Mouse (Mus musculus) limb, embryonic 10.5 days (tissue): Measurements from ENCODE around the gene Add2. TPM values are rescaled to one million over a fixed set of nuclear protein-coding genes. Genes with fewer than 3 reads are reported as not detected.

Source experiments
- DNase-seq: peaks from one replicate; pipeline ENCODE4 v3.0.0-alpha.2; 2017; ENCODE audit warnings: low spot score
- H3K27ac ChIP-seq: fragments of 300-500 bp; sonication (generic); 2 replicates; pipeline ENCODE4 v1.5.1; 2016; ENCODE audit warnings: mild to moderate bottlenecking
- H3K27me3 ChIP-seq: fragments of 300-500 bp; sonication (generic); 2 replicates; pipeline ENCODE4 v1.6.1; 2016; ENCODE audit warnings: low read depth, mild to moderate bottlenecking; ENCODE audit not compliant: poor library complexity, severe bottlenecking
- H3K36me3 ChIP-seq: fragments of 300-500 bp; sonication (generic); 2 replicates; pipeline ENCODE4 v1.6.1; 2016; ENCODE audit warnings: mild to moderate bottlenecking, moderate library complexity
- H3K4me1 ChIP-seq: fragments of 300-500 bp; sonication (generic); 2 replicates; pipeline ENCODE4 v1.6.1; 2016
- H3K4me3 ChIP-seq: fragments of 300-500 bp; sonication (generic); 2 replicates; pipeline ENCODE4 v1.5.1; 2016; ENCODE audit warnings: mild to moderate bottlenecking, moderate library complexity
- H3K9me3 ChIP-seq: fragments of 300-500 bp; sonication (generic); replicated peaks from 2 replicates; pipeline ENCODE4 v1.6.1; 2016; ENCODE audit warnings: mild to moderate bottlenecking
- WGBS: fragments of 180-500 bp; shearing (Covaris S2); methylation state at CpG from one replicate; pipeline ENCODE4 v1.1.7; 2016; 5-methylcytosine and 5-hydroxymethylcytosine counted together
- polyA plus RNA-seq: library from polyadenylated mRNA; unstranded; fragments of >200 nt; fragmentation: Nextera tagmentation; extraction: Ambion mirVana; gene quantifications from 2 replicates; pipeline ENCODE4 v1.2.1, GENCODE M21; 2016

Add2 gene
- polyA plus RNA-seq, 1 experiment from 2014 or later = 7.7 TPM

DNA sequence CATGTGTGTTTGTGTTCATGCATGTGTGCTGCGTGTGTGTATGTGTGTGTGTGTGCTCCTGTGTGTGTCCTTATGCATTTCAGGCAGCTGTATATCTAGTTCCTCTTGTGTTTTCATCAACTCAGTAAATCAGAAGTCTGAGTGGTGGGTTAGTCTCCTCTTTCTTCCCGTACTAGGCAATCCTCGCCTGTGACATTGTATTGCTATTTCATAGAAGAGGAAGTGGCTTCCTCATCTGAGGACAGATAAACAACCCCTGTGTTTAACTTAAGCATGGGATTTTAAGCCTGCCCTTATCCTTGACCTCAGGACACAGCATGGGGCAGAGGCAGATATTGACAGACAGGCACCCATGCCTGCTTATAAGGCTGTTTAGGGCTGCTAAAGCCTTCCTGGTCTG is 45.4 kb downstream of the Add2 start:
- no peaks in the 10 kb centered on the region for H3K36me3 ChIP-seq
- 82% methylated on average over 3 of the region's 3 CpGs for WGBS
- DNase-seq = no peak

DNA sequence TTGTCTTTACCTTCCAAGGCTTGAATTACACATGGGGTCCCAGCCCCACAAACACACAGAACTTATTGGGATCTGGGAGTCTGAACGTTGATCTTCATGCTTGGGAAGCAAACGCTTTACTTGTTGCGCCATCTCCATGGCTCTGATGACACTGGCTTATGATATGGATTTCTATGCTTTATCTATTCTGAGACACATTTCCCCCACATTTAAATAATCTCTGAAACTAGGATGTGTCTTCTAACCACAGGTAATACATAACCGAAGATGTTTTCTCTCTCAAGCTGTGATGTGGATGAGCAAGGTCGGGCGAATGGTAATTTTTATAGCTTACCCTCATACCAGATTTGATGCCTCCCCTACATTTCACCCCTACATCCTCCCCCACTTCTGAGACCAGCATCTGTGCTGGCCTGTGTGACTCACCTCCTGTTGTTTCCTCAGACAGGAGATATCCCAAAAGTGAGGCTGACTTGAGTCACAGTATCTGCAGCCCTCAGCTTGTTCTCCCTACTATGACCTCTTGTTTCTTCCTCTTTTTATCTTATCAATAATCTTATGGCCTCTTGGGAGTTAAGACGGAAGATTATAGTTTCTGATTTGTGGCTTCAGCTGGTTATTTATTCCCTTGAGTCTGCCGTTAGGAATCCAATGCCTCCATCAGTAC is 46.2 kb downstream of the Add2 start:
- H3K36me3 ChIP-seq = no peaks in the 10 kb centered on the region
- no peaks in the 10 kb centered on the region for H3K27me3 ChIP-seq
- H3K27ac ChIP-seq = no peak overlapping the region
- H3K9me3 ChIP-seq = no peaks in the 10 kb centered on the region
- no peak overlapping the region for H3K4me3 ChIP-seq
- DNase-seq = no peak
- H3K4me1 ChIP-seq = no peaks in the 10 kb centered on the region
- WGBS = 86% methylated on average over 8 of the region's 8 CpGs

More for the DNA sequence above, 45.4 kb downstream of the Add2 start:
- Histone ChIP-seq H3K27me3 (no peaks in the 10 kb centered on the region), H3K27ac (no peak overlapping the region), H3K9me3 (no peaks in the 10 kb centered on the region), H3K4me3 (no peak overlapping the region), H3K4me1 (no peaks in the 10 kb centered on the region)

DNA sequence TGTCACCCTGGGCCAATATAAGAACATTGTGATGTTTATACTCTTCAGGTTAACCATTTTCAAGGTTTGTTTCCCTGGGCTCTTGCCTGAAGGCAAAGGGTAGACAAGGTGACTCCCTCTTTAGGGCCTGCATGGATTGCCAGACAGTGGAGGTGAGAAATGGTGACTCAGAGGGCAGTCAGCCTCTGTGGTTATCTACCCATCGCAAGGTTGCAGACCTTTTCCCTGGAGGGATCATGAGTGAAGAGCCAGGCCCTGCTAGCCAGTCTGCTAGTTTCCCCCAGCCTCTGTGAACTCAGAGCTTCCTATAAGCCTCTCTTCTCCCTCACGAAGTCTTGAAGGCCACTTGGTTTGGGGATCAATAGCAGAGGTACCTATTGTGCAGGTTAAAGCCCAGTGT is 48.0 kb downstream of the Add2 start:
- Histone ChIP-seq H3K4me1 (no peaks in the 10 kb centered on the region), H3K9me3 (no peaks in the 10 kb centered on the region), H3K27ac (no peak overlapping the region), H3K4me3 (no peak overlapping the region), H3K36me3 (no peaks in the 10 kb centered on the region), H3K27me3 (no peaks in the 10 kb centered on the region)
- WGBS = 92% methylated on average over 2 of the region's 2 CpGs
- no peak for DNase-seq

DNA sequence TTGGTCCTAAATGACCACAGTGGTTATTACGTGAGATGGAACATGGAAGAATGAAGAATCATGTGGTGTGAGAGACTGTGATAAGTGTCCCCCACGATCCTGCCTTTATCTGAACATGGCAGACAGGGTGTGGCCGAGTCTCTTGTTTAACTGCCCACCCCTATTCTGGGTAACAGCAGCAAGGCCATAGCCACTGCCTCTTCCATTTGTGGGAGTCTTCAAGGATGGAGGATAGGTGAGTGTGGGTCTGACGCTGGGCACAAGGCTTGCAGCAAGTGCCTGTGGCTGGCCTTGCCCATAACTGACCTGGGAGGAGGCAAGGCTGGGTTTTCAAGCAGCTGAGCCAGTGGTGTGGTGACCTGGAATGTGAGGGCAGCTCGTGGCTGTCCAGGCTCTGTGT is 49.4 kb downstream of the Add2 start:
- Histone ChIP-seq H3K27ac (0 out of 2 replicates have a peak overlapping the region, but pooled peaks have one; percentile 5), H3K4me3 (no peak overlapping the region), H3K9me3 (no peaks in the 10 kb centered on the region), H3K27me3 (no peaks in the 10 kb centered on the region), H3K4me1 (no peaks in the 10 kb centered on the region), H3K36me3 (no peaks in the 10 kb centered on the region)
- DNase-seq = no peak
- 76% methylated on average over 5 of the region's 5 CpGs for WGBS

DNA sequence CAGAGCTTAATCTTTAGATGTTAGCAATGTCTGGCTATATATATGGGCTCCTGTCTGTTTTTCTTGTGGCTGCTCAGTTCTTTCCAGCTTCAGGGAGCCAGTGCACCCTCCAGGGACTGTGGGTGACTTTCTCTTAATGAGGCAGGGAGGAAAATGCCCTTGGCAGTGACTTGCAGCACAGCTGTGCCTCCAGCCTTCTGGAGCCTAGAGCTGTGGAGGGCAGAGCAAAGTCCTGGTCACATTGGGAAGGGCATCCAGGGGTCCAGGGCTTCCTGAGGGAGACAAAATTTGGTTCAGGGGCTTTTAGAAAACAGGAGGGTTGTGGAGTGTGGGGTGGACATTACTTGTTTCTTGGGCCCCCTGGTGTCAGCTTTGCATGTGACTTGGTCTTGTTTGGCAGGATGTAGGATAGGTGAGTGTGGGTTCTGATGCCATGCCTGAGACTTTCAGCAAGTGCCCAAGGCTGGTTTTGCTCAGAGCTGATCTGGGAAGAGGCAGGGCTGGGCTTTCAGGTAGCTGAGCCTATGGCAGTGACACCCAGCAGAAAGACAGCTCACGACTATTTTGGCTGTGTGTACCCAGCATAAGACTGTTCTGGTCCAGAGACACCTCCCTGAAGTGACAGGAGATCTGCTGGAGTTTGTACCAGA is 50.0 kb downstream of the Add2 start:
- no peak overlapping the region for H3K4me3 ChIP-seq
- no peak for DNase-seq
- H3K27me3 ChIP-seq = no peaks in the 10 kb centered on the region
- no peaks in the 10 kb centered on the region for H3K9me3 ChIP-seq
- 87% methylated on average over 1 of the region's 1 CpGs for WGBS
- peak overlapping the region; percentile 5; the same call in 1 of the 2 replicates for H3K27ac ChIP-seq
- H3K36me3 ChIP-seq = no peaks in the 10 kb centered on the region
- no peaks in the 10 kb centered on the region for H3K4me1 ChIP-seq

DNA sequence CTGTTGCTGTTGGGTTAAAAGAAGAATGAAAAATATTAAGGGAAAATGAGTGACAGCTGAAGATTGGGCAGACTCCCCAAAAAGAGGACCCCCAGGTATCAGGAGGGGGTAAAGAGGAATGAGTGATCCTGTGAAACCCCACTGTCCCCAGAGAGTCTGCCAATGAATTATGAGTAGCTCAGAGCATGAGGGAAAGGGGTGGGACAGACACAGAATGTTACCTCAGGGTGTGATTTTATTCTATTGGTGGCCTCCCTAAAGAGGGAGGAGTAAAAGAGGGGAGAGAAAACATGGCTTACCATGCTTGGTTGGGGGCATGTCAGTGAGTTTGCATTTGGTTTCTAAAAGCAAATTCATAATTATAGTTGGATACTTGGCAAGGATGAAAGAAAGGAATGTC is 50.8 kb downstream of the Add2 start:
- no peak for DNase-seq
- Histone ChIP-seq H3K27me3 (no peaks in the 10 kb centered on the region), H3K27ac (no peak overlapping the region), H3K9me3 (no peaks in the 10 kb centered on the region), H3K4me3 (no peak overlapping the region), H3K36me3 (no peaks in the 10 kb centered on the region), H3K4me1 (no peaks in the 10 kb centered on the region)

DNA sequence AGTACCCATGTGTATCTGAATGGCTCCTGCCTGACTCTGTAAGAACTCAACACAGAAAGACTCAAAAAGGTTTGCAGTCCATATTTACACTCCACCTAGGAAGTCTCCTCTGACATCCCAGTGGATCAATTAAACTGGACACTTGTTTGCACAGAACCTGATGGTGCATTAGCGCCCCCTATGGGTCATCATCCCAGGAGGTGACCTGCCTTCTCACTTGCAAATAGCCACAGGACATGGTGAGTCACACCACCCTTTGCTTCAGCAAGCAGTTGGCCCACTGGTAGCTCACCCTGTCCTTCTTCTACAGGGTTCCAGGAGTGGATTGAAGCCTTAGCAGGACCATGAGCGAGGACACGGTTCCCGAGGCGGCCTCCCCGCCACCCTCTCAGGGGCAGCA is 57.0 kb downstream of the Add2 start:
- no peaks in the 10 kb centered on the region for H3K36me3 ChIP-seq
- H3K27ac ChIP-seq = no peak overlapping the region
- no peak overlapping the region for H3K4me3 ChIP-seq
- H3K9me3 ChIP-seq = no peaks in the 10 kb centered on the region
- DNase-seq = peak; percentile 50
- no peaks in the 10 kb centered on the region for H3K4me1 ChIP-seq
- H3K27me3 ChIP-seq = no peaks in the 10 kb centered on the region
- 70% methylated on average over 6 of the region's 6 CpGs for WGBS

DNA sequence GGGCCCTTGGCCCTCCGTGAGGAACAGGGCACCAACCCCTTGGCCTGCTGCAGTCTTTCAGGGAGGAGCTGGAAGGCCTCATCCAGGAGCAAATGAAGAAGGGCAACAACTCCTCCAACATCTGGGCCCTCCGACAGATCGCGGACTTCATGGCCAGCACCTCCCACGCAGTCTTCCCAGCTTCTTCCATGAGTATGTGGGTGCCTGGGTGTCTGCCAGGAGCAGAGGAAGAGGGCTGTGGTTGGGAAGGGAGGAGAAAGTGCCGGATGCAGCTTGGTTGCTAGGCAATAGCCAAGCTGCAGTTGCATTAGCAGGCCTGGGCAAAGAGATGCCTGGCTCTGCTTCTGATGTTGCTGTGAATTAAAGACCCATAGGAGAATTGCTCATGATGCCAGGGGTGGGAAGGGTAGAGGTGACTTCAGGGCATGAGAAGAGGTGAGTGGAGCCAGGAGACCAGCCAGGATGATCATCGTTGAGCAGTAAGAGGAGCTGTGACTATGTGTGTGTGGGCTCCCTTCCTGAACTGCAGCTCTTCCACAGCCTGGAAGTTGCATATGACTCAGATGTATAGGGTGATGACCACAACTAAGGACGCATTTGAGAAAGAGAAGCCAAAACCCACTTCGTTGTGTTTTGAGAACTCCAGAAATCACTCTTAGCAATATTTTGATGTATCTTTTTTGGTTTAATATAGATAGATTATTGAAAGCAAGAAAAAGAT is 58.5 kb downstream of the Add2 start:
- 71% methylated on average over 9 of the region's 9 CpGs for WGBS
- Histone ChIP-seq H3K36me3 (no peaks in the 10 kb centered on the region), H3K27me3 (no peaks in the 10 kb centered on the region), H3K4me1 (no peaks in the 10 kb centered on the region), H3K9me3 (no peaks in the 10 kb centered on the region), H3K27ac (no peak overlapping the region), H3K4me3 (no peak overlapping the region)
- no peak for DNase-seq

DNA sequence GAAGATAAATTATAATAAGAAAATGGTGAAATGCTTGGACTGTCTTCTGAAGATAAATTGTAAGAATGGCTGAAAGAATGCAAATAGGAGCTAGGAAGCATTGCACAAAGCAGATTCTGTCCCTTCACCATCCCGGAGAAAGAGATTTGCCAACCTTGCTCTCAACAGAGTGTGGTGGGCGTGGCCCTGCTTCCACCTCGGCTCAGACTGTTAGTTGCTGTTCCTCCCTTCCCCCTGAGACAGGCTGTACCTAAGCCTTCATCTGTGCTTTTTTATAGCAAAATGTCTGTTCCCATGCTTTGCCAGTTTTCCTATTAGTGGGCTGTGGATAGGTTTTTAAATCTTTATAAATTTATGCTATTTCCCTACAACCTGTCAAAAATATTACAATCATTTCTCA is 59.3 kb downstream of the Add2 start:
- DNase-seq = no peak
- WGBS = 39% methylated on average over 3 of the region's 3 CpGs
- H3K9me3 ChIP-seq = no peaks in the 10 kb centered on the region
- H3K36me3 ChIP-seq = no peaks in the 10 kb centered on the region
- no peaks in the 10 kb centered on the region for H3K4me1 ChIP-seq
- no peak overlapping the region for H3K27ac ChIP-seq
- no peaks in the 10 kb centered on the region for H3K27me3 ChIP-seq
- H3K4me3 ChIP-seq = no peak overlapping the region

DNA sequence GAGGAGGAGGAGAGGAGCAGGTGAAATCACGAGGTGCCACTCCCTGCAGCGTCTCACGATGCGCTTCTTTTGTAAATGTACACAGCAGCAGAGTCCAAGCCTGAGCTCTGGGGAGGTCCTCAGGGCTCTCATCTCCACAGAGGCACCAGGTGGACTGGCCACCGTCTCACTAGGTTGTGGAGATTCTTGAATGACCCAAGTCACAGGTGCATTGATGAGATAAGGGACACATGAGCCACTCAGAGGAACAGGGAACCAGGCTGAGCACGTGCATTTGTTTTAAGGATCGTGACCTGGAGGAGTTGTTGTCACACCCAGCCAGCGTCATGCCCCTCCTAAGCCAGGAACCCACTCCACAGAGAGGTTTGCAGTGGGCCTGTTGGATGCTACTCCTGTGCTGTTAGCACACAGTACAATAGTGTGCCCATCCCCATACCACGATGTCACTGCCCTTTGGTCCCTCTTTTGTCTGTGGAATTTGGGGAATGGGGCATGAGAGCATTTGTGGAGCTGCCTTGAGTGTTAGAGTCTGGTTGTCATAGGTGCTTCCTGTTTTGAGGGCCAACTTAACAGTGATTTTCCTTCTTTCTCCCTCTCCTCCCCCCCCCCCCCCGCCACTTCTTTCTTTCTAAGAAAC is 65.8 kb downstream of the Add2 start:
- no peak for DNase-seq
- Histone ChIP-seq H3K9me3 (no peaks in the 10 kb centered on the region), H3K27me3 (no peaks in the 10 kb centered on the region), H3K4me3 (no peak overlapping the region), H3K4me1 (peaks cover 9% of the 10 kb centered on the region; the same call in 1 of the 2 replicates), H3K36me3 (no peaks in the 10 kb centered on the region), H3K27ac (no peak overlapping the region)
- 86% methylated on average over 9 of the region's 10 CpGs for WGBS

DNA sequence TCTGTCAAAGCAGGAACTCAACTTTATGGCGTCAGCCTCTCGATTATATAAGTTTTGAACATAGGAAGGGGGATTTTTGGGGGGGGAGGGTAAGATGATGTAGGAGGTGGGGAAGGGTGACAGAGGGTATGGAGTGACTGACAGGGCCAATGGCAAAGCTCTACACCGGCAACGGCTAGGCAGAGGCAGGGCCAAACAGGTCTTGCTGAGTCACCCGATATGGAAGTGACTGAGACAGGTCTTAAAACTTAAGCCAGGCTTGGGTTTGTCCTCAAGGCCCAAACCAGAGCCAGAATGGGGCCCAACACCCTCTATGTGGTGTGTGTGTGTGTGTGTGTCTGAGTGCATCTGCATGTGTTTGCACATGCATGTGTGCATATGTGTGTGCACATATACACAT is 67.0 kb downstream of the Add2 start:
- 79% methylated on average over 5 of the region's 5 CpGs for WGBS

DNA sequence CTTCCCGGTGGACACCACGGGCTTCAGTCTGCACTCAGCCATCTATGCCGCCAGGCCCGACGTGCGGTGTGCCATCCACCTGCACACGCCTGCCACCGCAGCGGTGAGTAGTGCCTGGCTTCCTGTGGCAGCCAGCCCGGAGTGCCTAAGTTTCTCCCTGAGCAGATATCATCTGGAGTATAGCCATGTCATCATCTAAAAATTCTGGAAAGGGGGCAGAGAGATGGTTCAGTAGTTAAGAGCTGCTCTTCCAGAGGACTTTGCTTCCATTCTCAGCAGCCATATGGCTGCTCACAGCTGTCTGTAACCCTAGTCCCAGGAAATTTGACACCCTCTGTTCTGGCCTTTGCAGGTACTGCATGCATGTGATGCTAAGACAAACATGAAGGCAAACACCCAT is 68.3 kb downstream of the Add2 start:
- Histone ChIP-seq H3K4me3 (no peak overlapping the region), H3K27ac (0 out of 2 replicates have a peak overlapping the region, but pooled peaks have one; percentile 9), H3K9me3 (no peaks in the 10 kb centered on the region), H3K36me3 (no peaks in the 10 kb centered on the region), H3K4me1 (peaks cover 13% of the 10 kb centered on the region; the same call in 1 of the 2 replicates), H3K27me3 (no peaks in the 10 kb centered on the region)
- 88% methylated on average over 10 of the region's 10 CpGs for WGBS
- DNase-seq = no peak

More for the DNA sequence above, 67.0 kb downstream of the Add2 start:
- no peak overlapping the region for H3K27ac ChIP-seq
- H3K9me3 ChIP-seq = no peaks in the 10 kb centered on the region
- H3K27me3 ChIP-seq = no peaks in the 10 kb centered on the region
- H3K4me1 ChIP-seq = peaks cover 9% of the 10 kb centered on the region; the same call in 1 of the 2 replicates
- no peaks in the 10 kb centered on the region for H3K36me3 ChIP-seq
- DNase-seq = no peak
- no peak overlapping the region for H3K4me3 ChIP-seq

DNA sequence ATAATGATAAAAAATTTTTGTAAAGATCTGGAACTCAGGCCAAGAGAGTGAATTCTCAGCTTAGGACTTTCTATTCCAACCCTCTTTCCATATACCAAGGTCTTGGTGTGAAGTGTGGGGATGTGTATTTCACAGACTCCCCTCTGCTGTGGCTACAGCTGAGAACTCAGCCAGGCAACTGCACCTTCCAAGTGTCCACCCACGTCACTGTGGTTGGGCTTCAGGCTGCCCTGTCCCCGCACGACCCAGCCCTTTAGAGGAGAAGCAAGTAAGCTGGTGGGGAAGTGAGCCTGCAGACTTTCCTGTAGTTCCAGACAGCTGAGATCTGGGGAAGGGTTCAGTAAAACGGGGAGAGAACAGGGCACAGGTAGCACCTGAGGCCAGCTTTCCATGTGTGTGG is 68.7 kb downstream of the Add2 start:
- Histone ChIP-seq H3K36me3 (no peaks in the 10 kb centered on the region), H3K4me3 (no peak overlapping the region), H3K4me1 (peaks cover 13% of the 10 kb centered on the region; the same call in 1 of the 2 replicates), H3K27ac (no peak overlapping the region), H3K9me3 (no peaks in the 10 kb centered on the region), H3K27me3 (no peaks in the 10 kb centered on the region)
- WGBS = 62% methylated on average over 4 of the region's 4 CpGs
- DNase-seq = no peak
